Mouse (Mus musculus) layer of hippocampus, postnatal 10 days (tissue): ENCODE results near the gene Zg16. TPM values are rescaled to one million over a fixed set of nuclear protein-coding genes. Genes with fewer than 3 reads are reported as not detected.
"Not testable (repeated sequence)": the region's sequence is repeated elsewhere in the genome, so short reads cannot be mapped to it uniquely, and the experiment has no call there.

Experiments used
- DNase-seq, 2 experiments: peaks; one replicate each; pipeline ENCODE4 v3.0.0; 2021; ENCODE audit warnings: low spot score in 2 of 2
- long read RNA-seq: library from polyadenylated mRNA; stranded (forward); transcript quantifications from one replicate; pipeline ENCODE4 v2.0.0, GENCODE M21; 2023
- total RNA-seq, 2 experiments: library from RNA; stranded (reverse); gene quantifications; 2 replicates each; pipeline ENCODE4 v1.2.3; 2021

The Zg16 gene
- not detected for total RNA-seq
- long read RNA-seq, partial matches to known transcripts = 0 of 1 reads
- long read RNA-seq, other reads (novel, unspliced or antisense) = 1 of 1 reads

DNA sequence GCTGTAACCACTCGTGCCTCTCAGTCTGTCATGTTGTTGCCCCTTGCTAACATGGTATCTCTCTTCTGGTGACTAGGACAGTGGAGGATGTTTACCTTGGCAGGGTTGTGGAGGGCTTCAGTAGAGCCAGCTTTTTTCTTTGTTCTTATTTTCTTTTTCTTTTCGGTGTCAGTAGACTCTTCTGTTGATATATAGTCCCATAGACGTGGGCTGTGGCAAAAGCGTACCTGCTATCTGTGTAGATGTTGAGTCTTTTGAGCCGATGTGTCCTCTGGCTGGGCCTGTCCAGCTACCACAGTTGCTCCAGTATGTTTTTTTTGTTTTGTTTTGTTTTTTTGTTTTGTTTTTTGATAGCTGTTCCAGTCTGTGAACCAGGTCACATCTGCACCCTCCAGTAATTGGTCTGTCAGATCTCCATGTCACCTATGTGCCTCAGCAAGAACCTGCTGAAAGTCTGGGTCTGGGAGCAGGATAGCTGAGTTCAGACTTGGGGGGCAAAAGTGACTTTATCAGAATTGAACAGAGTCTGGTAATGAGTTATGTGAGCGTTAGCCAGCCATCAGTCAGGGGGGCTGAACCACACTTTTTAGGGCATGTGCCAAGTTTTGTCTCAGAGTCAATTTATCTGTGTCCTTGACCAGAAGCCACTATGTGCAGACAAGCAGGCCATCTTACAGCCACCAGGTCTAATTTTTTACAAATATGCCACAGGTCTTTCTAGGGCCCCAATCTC lies at the start of gene Zg16:
TSS of gene Zg16 (minus strand) at position 51 of the 733 bp plus-strand sequence.
- DNase-seq = not testable (repeated sequence)

DNA sequence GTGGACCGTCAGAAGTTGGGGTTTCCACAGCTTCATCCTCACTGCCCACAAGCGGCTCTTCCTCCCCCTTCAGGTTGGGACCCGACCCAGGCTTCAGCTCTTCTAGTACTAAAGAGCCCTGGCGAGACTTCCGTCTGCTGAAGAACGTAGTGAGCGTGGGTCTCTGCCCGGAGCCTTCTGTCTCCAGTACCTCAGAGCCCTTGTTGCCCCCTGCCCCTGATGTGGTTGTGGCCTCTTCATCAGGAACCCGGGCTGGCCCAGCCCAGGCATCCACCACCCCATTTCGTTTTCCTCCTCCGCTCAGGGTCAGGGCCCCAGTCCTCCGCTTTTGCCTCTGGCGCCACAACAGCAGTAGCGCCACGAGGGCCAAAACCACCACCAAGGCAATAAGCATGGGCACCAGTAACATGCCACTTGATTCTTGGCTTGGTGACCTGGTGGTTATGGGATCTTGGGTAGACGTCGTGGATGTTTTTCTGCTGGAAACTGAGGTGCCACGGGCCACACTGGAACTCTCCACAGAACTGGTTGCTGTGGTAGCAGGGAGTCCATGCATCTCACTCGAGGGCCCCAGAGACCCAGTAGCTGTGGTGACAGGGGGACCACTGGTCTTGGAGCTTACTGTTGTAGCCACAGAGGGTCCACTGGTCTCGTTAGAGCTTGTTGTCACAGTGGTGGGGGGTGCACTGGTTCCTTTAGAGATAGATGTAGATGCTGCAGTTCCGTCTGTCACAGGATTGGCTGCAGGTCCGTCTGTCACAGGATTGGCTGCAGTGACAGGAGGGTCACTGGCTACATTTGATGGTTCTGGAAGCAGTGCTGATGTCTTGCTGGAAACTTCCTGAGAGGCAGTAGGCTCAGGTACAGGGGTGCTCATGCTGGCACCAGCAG lies 49.3 kb upstream of the Zg16 start:
- DNase-seq = no peak

DNA sequence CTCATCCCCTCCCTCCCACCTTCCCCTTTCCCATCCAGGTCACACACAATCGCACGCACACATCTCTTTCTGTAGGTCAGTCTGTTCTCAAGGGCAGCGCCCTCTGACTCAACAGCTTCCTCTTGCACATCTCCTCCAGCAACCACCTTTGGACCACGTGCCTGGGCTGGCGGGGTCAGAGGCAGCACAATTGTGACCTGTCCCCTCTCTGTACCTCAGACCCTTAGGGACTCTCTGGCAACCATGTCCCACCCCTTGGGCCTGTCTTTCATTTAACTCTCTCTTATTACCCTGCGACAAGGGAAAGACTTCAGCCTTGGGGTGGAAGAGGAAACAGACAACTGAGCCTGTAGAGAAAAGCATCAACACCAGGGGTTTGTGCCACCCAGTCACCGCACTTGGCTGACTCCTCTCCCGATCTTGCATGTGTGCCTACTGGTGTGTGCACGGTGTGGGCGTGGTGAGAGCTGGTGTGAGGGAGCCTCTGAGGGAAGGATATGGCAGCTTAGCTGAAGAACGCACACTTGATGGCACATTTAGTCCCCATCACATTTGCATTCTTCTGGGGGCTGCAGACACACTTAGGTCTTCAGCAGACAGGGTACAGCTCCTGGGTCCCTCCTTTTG lies 47.8 kb upstream of the Zg16 start:
- DNase-seq = no peak

DNA sequence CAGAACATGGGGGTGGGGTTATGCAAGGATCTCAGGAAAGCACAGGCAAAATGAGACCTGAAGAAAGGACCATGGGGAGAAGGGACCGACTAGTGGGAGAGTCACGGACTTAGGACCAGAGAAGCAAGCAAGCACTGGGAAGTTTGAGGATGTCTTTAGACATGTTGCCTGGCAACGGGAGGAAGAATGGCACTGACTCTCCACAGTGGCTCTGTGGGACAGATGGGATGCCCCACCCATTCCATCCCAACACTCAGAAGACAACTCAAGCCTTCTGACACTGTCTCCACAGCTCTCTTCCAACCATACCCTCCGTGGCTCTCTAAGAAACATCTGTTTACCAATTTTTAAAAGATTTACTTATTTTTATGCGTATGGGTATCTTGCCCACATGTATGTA lies 46.0 kb upstream of the Zg16 start:
- DNase-seq = no peak

DNA sequence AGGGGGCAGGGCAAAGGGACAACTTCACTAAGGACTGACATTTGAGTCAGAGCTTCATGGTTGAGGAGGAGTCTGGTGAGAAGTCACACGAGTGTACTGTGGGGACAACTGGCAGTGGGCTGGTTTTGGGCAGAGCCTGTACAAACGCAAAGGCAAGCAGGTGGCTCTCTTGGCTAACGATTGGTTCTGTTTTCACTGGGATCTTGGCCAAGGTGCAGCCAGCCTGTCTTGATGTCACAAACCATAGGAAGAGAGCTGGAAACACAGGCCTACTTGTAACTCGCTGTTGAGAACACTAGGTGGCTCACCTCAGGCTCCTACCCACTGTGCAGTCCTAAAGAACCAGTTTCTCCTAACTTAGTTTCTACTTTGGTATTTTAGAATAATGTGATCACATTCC lies 42.5 kb upstream of the Zg16 start:
- peak; percentile 46 to 50 for DNase-seq

DNA sequence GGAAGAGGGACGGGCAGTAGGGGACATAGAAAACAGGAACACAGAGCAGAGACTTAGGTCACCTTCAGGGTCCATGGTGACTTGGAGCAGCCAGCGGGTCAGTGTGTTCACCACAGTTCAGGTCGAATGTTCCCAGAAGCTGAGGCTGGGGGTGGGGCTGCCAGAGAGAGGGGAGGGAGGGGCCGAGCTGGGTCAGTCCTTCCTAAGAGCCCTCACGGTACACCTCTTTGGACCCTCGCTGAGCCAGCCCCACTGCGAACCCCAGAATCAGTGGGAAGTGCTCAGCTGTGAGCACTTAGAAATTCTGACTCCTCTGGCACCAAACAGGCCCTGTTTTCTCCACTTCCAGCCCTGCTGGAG lies 34.8 kb upstream of the Zg16 start, which contains the start of gene Qprt:
TSS of gene Qprt (minus strand) at position 316 of the 360 bp plus-strand sequence.
- no peak for DNase-seq

DNA sequence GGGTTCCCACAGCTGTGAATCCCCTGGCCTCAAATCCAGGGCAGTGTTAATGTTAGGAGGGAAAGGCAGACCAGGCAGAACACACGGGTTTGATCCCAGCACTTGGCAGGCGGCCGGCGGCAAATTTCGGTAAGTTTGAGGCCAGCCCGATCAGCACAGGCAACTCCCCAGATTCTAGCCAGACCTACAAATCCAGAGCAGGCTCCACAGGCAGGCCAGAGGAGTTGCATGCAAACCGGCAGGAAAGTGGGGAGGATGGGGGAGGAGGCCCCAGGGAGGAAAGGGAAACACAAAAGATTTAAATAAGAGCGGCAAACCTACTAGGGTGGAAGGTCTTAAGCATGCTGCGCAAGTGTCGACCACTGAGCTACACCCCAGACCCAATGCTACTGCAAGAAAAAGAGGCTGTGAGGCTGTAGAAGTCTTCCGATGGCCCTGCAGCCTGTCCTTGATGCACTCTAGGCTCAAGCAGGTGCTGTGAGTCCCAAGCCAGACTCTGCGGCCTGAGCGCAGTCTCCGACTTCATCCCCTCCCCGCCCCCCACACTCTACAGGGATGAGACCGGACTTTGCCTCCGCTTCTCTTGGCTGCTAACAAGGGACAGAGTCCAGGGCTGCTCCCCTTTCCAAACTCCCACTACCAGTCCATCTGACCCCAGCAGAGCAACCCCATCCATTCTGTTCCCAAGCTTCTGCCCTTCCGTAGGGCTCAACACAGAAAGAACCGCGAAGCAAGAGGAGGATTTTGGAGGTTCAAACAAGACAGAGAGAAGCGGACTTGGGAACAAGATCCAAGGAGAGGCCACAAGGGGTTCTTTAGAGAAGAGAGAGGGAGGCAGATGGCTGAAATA lies 34.2 kb upstream of the Zg16 start:
- DNase-seq = no peak

DNA sequence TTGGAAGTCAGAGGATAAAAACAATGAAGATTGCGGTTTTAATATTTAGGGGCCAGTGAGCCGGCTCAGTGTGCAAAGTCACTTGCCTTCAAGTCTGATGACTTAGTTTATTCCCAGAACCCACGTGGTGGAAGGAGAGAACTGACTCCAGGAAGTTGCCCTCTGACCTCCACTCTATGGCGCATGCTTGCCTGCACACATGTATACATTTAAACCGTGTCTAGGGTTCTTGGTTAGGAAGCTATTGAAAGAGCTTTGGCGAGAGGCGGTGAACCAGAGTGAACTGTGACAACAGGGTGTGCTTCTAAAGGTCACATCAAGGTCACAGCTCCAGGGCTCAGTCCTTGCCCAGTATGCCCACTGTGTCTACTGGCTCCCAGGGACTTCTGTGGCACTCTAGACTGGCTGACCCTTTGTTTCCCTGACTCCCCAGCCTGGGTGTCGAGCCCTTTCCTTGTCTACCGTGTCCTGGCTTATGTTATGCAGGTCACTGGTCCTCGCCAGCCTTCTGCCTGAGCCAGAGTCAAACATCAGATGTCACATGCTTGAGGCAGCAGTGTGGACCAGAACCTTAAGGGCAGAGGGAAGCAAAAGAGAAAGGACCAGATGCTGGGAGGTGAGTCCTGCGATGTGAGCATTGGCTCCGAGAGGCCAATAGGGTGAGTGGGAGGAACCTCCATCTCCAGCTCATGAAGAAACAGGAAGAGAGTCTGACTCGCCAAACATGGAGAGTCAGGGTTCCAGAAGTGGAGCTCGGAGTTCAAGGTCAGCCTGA lies 31.7 kb upstream of the Zg16 start:
- DNase-seq = no peak

DNA sequence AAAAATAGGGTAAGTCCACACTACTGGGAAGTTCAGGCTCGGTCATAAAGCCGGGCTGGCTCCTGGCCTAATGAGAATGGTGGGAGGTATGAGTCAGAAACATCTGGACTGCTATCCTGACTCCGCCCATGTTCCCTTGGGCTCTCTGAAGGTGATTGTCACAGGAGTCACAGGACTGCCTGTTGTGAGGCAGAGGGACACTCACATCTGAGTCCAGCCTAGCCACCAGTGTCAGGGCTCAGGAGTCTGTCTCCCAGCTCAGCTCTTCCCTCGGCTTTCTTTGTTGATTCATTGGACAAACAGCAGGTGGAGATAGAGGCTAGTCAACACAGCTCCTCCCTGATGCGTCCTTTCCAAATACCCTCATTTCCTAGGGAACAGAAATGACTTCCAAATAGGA lies 30.8 kb upstream of the Zg16 start:
- DNase-seq = no peak

DNA sequence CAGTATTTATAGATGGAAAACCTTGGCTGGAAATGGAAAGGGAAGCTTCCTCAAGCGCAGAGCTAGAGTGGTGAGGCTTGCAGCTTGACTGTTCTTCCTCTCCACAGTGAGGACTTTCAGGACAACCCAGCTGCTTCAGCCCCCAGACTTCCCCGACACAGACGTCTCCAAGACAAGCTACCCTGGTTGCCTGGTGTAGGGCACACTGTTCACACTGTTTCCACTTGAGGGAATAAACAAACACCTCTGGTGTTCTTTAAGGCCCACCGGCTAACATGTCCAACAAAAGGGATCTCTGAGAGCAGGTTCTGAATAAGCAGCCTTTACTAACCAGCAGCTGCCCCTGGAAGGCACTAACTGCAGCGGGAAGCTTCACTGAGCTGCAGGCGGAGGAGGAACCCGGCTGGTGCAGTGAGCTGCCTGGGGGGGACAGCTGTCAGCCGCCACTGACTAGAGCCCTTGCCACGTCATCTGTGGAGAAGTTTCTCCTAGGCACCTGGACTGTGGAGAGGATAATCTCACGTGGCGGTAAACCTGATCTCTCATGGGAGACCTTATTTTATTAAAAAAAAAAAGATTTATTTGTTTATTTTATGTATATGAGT lies 29.3 kb upstream of the Zg16 start:
- peak; percentile 46 to 48 for DNase-seq

DNA sequence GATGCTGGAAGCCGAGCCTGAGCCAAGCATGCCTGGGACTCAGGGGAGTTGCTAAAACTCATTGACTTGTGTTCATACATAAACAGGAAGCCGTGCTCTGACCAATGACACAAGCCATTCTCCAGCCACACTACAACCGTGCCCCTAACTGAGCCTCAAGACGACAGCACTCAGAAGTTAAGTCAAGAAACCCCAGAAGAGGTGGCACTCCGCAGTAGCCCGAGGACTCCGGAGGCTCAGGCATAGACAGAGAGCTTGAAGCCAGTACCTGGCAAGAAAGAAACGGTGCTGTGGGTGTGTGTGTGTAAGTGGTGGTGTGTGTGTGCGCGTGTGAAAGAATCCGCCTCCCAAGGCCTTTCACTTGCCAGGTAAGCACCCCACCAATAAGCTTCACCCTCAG lies 27.8 kb upstream of the Zg16 start:
- no peak for DNase-seq

DNA sequence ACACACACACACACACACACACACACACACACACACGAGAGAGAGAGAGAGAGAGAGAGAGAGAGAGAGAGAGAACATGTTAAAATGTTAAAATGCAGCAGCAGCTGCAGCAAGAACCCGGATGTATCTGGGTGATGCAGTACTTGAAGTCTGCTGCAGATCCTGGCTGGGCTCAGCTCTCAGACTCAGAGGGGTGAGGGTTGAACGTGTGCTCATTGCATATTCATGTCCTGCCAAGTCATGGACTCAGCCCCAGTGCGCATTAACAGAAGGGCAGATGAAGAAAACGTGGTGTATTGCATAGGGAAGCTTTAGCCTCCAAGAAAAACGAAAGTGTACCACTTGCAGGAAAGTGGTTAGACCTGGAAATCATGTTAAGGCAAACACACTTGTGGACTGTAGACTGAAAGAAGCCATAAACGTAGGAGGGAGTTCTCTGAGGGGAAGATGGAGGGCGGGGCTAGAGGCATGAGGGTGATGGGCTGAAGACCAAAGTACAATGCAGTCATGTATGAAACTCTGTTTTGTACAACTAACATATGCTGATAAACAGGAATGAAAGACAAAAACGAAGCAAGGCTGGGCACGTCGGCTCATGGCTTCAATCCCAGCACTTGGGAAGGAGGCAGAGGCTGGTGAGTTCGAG lies 26.6 kb upstream of the Zg16 start:
- no peak for DNase-seq

DNA sequence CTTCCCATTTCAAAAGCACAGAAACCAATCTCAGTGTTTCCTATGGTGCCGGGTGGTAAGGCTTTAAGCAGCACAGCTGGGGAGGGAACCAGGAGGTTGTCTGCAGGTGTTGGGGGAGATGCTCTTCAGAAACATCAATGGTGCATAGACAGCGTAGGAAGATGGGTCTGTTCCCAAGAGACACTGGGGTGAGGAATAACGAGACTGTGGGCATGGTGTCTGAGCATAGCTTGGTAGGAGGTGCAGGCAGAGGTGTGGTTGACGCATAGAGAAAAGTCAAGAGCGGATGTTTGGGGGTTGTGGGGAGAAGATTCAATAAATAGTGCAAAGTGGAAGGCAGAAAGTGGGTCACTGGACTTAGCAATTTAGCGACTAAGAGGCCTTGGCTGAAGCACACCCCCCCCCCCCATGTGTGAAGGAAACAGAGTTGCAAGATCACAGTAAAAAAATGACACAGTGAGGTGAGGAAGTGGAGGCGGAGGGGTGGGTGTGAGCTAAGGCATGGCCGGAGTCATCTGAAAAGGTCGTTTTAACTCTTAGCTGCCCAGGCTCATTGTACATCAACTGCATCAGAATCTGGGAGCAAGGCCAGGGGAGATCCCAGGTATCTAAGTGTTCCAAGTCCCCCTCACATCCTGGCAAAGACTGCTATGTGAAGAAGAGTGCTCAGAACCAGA lies 25.9 kb upstream of the Zg16 start:
- no peak for DNase-seq

DNA sequence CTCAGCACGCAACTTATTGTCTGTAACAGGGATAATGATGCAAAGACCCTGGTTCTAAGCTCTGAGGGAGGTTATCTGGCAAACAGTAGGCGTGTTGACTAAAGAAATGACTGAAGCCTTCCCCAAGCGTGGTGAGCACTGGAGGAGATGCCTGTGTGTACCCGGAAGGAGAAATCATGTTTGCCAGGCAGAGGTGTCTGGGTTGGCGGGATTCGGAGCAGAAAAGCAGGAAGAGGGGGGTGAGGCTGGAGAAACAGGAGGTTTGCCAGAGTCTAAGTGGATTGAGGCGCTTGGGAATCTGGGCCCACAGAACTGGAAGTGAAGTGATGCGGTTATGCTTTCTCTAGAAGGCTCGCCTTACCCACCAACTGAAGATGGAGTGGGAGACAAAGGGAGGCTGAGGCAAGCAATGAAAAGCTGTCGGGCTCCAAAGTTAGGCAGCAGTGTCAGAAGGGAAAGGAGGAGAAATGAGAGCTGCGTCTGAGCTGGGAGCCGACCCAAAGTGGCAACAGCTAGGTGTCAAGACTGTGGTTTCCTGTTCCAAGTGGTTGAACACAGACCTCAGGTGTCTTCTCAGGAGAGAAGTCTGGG lies 25.2 kb upstream of the Zg16 start:
- DNase-seq = no peak

DNA sequence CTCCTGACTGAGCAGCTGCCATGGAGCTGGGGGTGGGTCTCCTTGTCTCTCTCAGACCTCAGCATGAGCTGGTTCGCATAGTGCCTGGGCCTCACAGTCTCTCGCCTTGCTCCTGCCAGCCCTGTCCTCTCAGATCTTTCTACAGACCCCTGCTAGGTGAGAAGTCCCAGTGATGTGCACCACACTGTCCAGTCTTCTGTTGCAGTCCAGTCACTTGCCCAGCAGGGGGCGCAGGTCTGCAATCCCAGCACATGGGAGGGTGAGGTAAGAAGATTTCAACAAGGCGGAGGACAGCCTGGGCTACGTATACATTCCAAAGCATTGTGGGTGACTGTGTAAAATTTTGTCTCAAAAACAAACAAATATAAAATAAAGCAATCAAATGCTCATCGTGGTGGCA lies 24.3 kb upstream of the Zg16 start:
- DNase-seq = peak; percentile 54 to 60

DNA sequence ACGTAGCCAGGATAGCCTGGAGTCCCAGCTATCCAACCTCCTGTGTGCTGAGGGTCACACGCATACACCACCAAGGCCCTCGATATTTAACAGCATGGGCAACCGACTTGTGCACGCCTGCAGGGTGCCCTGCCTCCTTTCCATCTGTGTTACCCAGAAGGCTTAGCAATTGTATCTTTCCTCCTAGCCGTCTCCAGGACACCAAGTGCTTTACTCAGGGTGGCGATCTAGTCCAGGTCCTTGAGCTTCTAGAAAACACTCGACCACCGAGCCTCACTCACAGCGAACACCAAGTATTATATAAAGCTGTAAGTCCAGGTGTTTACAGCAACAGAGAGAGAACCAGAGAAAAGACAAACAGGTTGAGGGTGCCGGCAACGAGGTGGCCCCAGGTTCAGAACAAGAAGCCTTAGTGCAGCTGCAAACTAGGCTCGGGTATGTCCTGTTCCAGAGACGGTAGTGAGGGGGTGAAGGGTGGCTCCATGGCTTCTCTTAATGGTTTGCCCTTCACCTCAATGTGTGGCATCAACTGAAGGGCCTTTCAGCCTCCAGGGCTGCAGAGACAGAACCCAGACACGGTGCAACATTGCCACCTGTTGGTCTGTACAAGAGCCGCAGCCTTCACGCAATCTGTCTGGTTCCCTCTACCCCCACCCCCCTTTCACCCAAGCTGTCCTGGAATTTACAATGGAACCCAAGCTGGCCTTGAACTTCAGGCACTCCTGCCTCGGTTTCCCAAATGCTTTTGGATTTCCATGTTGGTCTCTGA lies 23.3 kb upstream of the Zg16 start:
- peak; percentile 88 to 89 for DNase-seq

DNA sequence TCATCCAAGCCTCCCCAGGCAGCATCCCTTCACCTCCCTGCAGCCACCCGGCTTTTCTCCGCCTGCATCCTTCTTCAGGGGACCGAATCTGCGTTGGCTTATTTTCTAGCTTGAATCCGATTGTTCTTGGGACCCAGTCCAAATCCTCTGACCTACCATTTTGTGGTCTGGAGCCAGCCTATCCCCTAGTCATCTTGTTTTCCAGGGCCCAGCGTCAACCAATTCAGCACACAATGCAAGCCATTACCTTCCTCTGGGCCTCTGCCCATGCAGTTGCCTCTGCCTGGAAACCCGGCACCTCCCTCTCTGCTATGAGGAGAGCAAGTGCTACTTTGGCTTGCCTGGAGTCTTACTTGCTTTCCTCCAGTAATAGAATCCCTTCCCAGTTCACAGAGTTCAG lies 18.4 kb upstream of the Zg16 start:
- DNase-seq = no peak
